Comparison of ENCODE assay signal across 15 mouse cellular contexts in the genomic region with DNA sequence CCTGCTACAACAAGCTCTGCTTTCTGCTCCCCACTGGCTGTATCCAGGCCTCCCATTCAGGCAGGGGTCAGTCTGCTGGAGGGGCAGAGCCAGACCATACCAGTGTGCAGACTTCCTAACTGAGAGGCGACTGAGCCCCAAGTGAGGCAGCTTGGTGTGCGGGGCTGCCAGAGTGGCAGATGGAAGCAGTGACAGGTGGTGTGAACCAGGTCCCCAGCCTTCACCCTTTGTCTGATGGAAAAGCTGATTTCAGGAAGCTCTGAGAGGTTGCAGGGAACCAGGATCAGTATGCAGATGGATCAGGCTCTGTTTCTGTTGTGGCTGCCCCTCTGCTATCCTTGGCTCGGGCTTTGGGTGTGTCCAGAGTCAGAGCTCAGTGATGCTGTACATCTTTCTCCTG. TPM values are rescaled to one million over a fixed set of nuclear protein-coding genes. Genes with fewer than 3 reads are reported as not detected.
DNase-seq lines count a peak whose midpoint lies in the region; ATAC-seq and TF ChIP-seq lines count a peak whose summit lies in the region.
"Had no signal": no experiment of that assay in that cellular context is flagged by ENCODE, and none has a peak within 500 bp of the region (broad histone marks: within the 10 kb centered on the region; RNA-seq: fewer than 3 reads in every experiment).

No protein-coding gene starts in this region.

- H3K4me3 ChIP-seq in kidney, embryonic 15.5 days (replicated peaks): no peak overlapping the region
- H3K4me3 ChIP-seq in thymus, adult 2 months (ENCODE audit: control insufficient read depth, insufficient read depth, low read length): no peak overlapping the region
- H3K4me3 ChIP-seq: liver, embryonic 12.5 days; megakaryocyte, embryonic 14.5 days had no signal

- H3K27me3 ChIP-seq in kidney, embryonic 15.5 days: no peaks in the 10 kb centered on the region
- no peaks in the 10 kb centered on the region for H3K27me3 ChIP-seq in thymus, adult 2 months (ENCODE audit: control insufficient read depth, insufficient read depth, low read length)
- H3K27me3 ChIP-seq: Patski had no signal

- DNase-seq in cerebellum, postnatal 4 days (ENCODE audit: low spot score in 2 of 2): no peak
- no peak for DNase-seq in kidney, postnatal 25 days
- peak; percentile 63 to 68 for DNase-seq in cerebellum, postnatal 14 days
- DNase-seq in retina, postnatal 1 day: peak; percentile 64
- no peak for DNase-seq in urinary bladder, postnatal 4 days (ENCODE audit: low spot score in 2 of 2)
- DNase-seq in thymus, adult 2 months: no peak
- DNase-seq: heart, postnatal 4 days; right cerebral cortex, postnatal 14 days had no signal

- H3K36me3 ChIP-seq in kidney, embryonic 15.5 days: no peaks in the 10 kb centered on the region
- no peaks in the 10 kb centered on the region for H3K36me3 ChIP-seq in thymus, adult 2 months (ENCODE audit: control insufficient read depth, insufficient read depth, low read length)
- H3K36me3 ChIP-seq: liver, embryonic 12.5 days had no signal

- TF ChIP-seq CTCF in thymus, adult 2 months (IDR thresholded peaks at IDR 0.05; ENCODE audit: borderline replicate concordance, control insufficient read depth, extremely low read depth, insufficient read depth, low read length, poor library complexity): no peak

- no peak overlapping the region for H3K9ac ChIP-seq in kidney, embryonic 15.5 days
- H3K9ac ChIP-seq: liver, embryonic 12.5 days had no signal

- H3K9me3 ChIP-seq in kidney, embryonic 15.5 days (replicated peaks): no peaks in the 10 kb centered on the region
- H3K9me3 ChIP-seq: liver, embryonic 12.5 days; megakaryocyte, embryonic 14.5 days had no signal

- peak; percentile 45; the same call in 1 of the 2 replicates for ATAC-seq in cerebellum, adult (ENCODE audit: insufficient number of reproducible peaks, low FRiP score, low TSS enrichment)
- no peak for ATAC-seq in kidney, embryonic 15.5 days (replicated peaks; ENCODE audit: low FRiP score)
- ATAC-seq: intestine, postnatal 0 days; liver, embryonic 12.5 days; lung, postnatal 0 days; Patski had no signal

- no peak overlapping the region for H3K4me2 ChIP-seq in kidney, embryonic 15.5 days
- H3K4me2 ChIP-seq: liver, embryonic 12.5 days had no signal

- no peak for TF ChIP-seq POLR2A in thymus, adult 2 months (IDR thresholded peaks at IDR 0.05; ENCODE audit: control insufficient read depth, extremely low read depth, insufficient read depth, low read length, poor library complexity)

- peaks cover 61% of the 10 kb centered on the region for H3K4me1 ChIP-seq in kidney, embryonic 15.5 days
- no peaks in the 10 kb centered on the region for H3K4me1 ChIP-seq in thymus, adult 2 months (replicated peaks; ENCODE audit: control insufficient read depth, insufficient read depth, low read length)

- WGBS in kidney, embryonic 15.5 days: 69% methylated on average over 3 of the region's 3 CpGs
- WGBS in thymus, adult 2 months: 94% methylated on average over 3 of the region's 3 CpGs

- peak overlapping the region; percentile 24 for H3K27ac ChIP-seq in kidney, embryonic 15.5 days
- H3K27ac ChIP-seq in thymus, adult 2 months (ENCODE audit: control insufficient read depth, insufficient read depth, low read length): no peak overlapping the region
- H3K27ac ChIP-seq: liver, embryonic 12.5 days had no signal

RNA-seq across cellular contexts. Expression of gene Foxs1, which starts 9.4 kb away (rescaled TPM):
- polyA plus RNA-seq in kidney, embryonic 15.5 days (2015; fragmentation: Nextera tagmentation; extraction: Ambion mirVana): 5.1 and 6.9 TPM in 2 replicates
- 7.7 and 8.6 TPM in 2 replicates for polyA plus RNA-seq in thymus, adult 2 months (2012; rRNA removed)
- polyA plus RNA-seq: liver, embryonic 12.5 days had no signal

RNA-seq across cellular contexts. Expression of gene Mylk2, which starts 12.5 kb away (rescaled TPM):
- 0.43 and 0.77 TPM in 2 replicates for polyA plus RNA-seq in kidney, embryonic 15.5 days (2015; fragmentation: Nextera tagmentation; extraction: Ambion mirVana)
- 0.20 and 0.34 TPM in 2 replicates for polyA plus RNA-seq in thymus, adult 2 months (2012; rRNA removed)
- polyA plus RNA-seq: intestine, postnatal 0 days; liver, embryonic 12.5 days had no signal

RNA-seq across cellular contexts. Expression of gene Dusp15, which starts 27.9 kb away (rescaled TPM):
- polyA plus RNA-seq in kidney, embryonic 15.5 days (2015; fragmentation: Nextera tagmentation; extraction: Ambion mirVana): 3.0 and 3.1 TPM in 2 replicates
- polyA plus RNA-seq in thymus, adult 2 months (2012; rRNA removed): 3.8 and 5.7 TPM in 2 replicates
- polyA plus RNA-seq: liver, embryonic 12.5 days; lung, postnatal 0 days had no signal

RNA-seq across cellular contexts. Expression of gene Ttll9, which starts 38.7 kb away (rescaled TPM):
- 1.1 and 1.6 TPM in 2 replicates for polyA plus RNA-seq in kidney, embryonic 15.5 days (2015; fragmentation: Nextera tagmentation; extraction: Ambion mirVana)
- 2.0 and 2.1 TPM in 2 replicates for polyA plus RNA-seq in thymus, adult 2 months (2012; rRNA removed)

Comparison
In these comparisons a context has a peak if more than half of its experiments do, and no peak if none do; other contexts are left out.
1. DNase-seq: peak in cerebellum, postnatal 14 days (2 of 2) and retina, postnatal 1 day (single experiment); none in cerebellum, postnatal 4 days (0 of 2), kidney, postnatal 25 days (0 of 2), urinary bladder, postnatal 4 days (0 of 2) and thymus, adult 2 months (single experiment).